Mouse (Mus musculus) midbrain, embryonic 12.5 days (tissue): ENCODE results near the gene Mid2. TPM values are rescaled to one million over a fixed set of nuclear protein-coding genes. Genes with fewer than 3 reads are reported as not detected.

Experiments used
- ATAC-seq: fragments of 200-750 bp; cut with Nextera tagmentation; 2 replicates; pipeline ENCODE4 v1.8.0; 2017; ENCODE audit warnings: low read depth, moderate TSS enrichment, moderate library complexity; ENCODE audit not compliant: low FRiP score
- H3K27ac ChIP-seq: fragments of 300-500 bp; sonication (generic); replicated peaks from 2 replicates; pipeline ENCODE4 v1.5.1; 2016; ENCODE audit warnings: mild to moderate bottlenecking
- H3K27me3 ChIP-seq: fragments of 300-500 bp; sonication (generic); 2 replicates; pipeline ENCODE4 v1.6.1; 2016; ENCODE audit warnings: mild to moderate bottlenecking
- H3K36me3 ChIP-seq: fragments of 300-500 bp; sonication (generic); 2 replicates; pipeline ENCODE4 v1.6.1; 2016
- H3K4me1 ChIP-seq: fragments of 300-500 bp; sonication (generic); 2 replicates; pipeline ENCODE4 v1.6.1; 2016
- H3K4me2 ChIP-seq: fragments of 300-500 bp; sonication (generic); replicated peaks from 2 replicates; pipeline ENCODE4 v1.6.1; 2016; ENCODE audit warnings: mild to moderate bottlenecking, moderate library complexity
- H3K4me3 ChIP-seq: fragments of 300-500 bp; sonication (generic); 2 replicates; pipeline ENCODE4 v1.5.1; 2016; ENCODE audit warnings: mild to moderate bottlenecking
- H3K9ac ChIP-seq: fragments of 300-500 bp; sonication (generic); replicated peaks from 2 replicates; pipeline ENCODE4 v1.6.1; 2016; ENCODE audit warnings: mild to moderate bottlenecking, moderate library complexity
- H3K9me3 ChIP-seq: fragments of 300-500 bp; sonication (generic); 2 replicates; pipeline ENCODE4 v1.6.1; 2016; ENCODE audit warnings: mild to moderate bottlenecking
- WGBS: fragments of 180-500 bp; shearing (Covaris S2); methylation state at CpG from one replicate; pipeline ENCODE4 v1.1.7; 2016; 5-methylcytosine and 5-hydroxymethylcytosine counted together
- polyA plus RNA-seq: library from polyadenylated mRNA; unstranded; fragments of >200 nt; fragmentation: Nextera tagmentation; extraction: Ambion mirVana; gene quantifications from 2 replicates; pipeline ENCODE4 v1.2.1, GENCODE M21; 2016

The Mid2 gene
- polyA plus RNA-seq, 1 experiment from 2014 or later = 4.3 TPM

DNA sequence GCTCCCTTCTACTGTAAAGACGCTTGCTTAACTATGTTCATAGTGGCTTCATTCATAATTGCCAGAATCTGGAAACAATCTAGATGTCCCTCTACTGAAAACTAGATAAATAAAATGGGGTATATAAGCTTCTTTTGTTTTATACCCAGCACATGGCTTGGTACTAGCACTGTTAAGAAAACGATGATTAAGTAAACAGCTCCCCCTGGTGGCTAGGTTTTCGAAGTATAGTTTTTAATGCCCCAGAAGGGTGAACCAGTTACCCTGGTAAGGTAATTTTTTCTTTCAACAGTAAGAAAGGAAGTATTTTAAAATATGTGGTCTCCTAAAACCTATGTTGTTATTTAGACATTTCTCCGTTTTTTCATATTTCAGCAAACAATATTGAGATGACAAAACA, 58.0 kb downstream of the Mid2 start:
- Histone ChIP-seq H3K4me2 (no peak overlapping the region), H3K4me1 (no peaks in the 10 kb centered on the region), H3K9ac (no peak overlapping the region), H3K27me3 (peaks cover 23% of the 10 kb centered on the region; the same call in 1 of the 2 replicates), H3K27ac (no peak overlapping the region), H3K9me3 (no peaks in the 10 kb centered on the region), H3K4me3 (no peak overlapping the region), H3K36me3 (no peaks in the 10 kb centered on the region)
- 42% methylated on average over 4 of the region's 4 CpGs for WGBS
- no peak for ATAC-seq

DNA sequence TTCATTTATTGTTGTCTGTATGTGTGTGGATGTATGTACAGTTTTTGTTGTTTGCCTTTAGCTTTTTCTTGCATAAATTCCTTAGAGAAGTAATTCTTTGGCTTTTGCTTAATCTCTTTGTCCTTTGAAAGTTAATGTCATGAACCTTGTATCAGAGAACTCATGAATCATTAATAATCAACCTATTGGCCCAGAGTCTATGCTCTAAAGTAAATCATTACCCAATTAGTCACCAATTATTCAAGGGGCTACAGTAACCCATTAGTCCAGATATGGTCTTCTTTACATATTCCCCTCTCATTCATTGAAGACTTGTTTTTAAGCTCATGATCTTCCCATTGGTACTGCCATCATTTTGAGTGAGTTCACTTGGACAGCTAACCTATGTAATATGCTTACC, 74.6 kb downstream of the Mid2 start:
- Histone ChIP-seq H3K4me2 (no peak overlapping the region), H3K9ac (no peak overlapping the region), H3K27me3 (peaks cover 40% of the 10 kb centered on the region), H3K9me3 (no peaks in the 10 kb centered on the region), H3K36me3 (no peaks in the 10 kb centered on the region), H3K4me1 (no peaks in the 10 kb centered on the region), H3K27ac (no peak overlapping the region), H3K4me3 (no peak overlapping the region)
- no peak for ATAC-seq

DNA sequence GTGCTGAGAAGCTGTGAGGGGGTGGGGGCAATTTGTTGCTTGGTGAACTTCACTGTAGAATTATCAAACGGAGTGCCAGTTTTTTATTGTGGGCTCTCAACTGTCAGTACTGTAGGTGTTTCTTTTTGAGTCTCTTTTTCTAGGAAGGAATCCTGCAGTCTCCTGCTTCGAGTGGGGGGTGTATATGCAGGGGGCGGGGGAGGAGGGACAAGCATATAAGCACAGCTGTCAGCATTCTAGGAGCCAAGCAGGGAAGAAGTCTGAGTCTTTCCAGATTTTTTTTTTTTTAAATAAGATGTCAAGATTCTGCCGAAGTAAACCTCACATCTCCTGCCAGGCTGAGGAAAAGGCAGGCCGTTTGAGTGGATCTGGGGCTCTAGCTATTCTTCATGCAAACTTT, 78.8 kb downstream of the Mid2 start:
- Histone ChIP-seq H3K9me3 (no peaks in the 10 kb centered on the region), H3K4me1 (no peaks in the 10 kb centered on the region), H3K4me2 (no peak overlapping the region), H3K36me3 (no peaks in the 10 kb centered on the region), H3K9ac (no peak overlapping the region), H3K27ac (no peak overlapping the region), H3K4me3 (no peak overlapping the region), H3K27me3 (peaks cover 31% of the 10 kb centered on the region)
- WGBS = 56% methylated on average over 5 of the region's 5 CpGs
- ATAC-seq = no peak

DNA sequence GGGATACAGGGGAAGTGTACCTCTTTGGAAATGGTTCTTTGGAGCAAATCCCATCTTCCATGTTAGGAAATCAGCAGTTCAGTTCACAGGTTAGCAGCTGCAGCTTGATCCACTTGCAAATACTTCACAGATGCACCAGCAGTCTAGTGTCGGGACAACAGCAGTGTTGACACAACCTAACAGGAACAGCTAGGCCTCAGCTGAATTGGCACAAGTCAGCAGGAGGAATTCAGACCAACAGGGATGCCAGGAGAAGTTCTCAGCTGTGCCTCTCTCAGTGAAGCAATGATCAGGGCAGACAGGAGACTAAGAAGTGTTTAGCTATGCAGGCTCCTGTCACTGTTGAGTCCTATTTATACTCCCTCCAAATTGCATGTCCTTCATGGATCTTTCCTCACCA, 105.4 kb downstream of the Mid2 start:
- no peak for ATAC-seq
- Histone ChIP-seq H3K27ac (no peak overlapping the region), H3K9me3 (no peaks in the 10 kb centered on the region), H3K36me3 (no peaks in the 10 kb centered on the region), H3K4me3 (no peak overlapping the region), H3K4me2 (no peak overlapping the region), H3K27me3 (peaks cover 27% of the 10 kb centered on the region), H3K9ac (no peak overlapping the region), H3K4me1 (no peaks in the 10 kb centered on the region)
- WGBS = 57% methylated on average over 1 of the region's 1 CpGs

DNA sequence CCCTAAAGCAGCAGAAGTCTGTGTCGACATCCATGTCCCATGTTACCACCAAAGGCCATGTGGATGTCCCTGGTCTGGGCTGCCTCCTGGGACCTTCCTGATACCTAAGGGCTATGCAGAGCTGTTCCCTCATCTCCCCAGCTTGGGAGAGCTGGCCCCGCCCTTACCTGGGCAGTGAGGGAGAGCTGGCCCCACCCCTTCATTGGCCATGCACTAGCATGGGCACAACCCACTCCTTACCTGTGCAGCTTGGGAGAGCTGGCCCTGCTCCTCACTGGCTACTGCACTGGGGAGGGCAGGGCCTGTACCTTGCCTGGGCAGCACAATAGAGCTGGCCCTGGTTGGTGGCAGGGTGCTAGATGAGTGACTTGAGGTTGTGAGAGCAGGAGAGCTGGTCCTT, 140.9 kb downstream of the Mid2 start:
- no peak overlapping the region for H3K9ac ChIP-seq
- H3K9me3 ChIP-seq = no peaks in the 10 kb centered on the region
- no peaks in the 10 kb centered on the region for H3K4me1 ChIP-seq
- no peak overlapping the region for H3K27ac ChIP-seq
- H3K27me3 ChIP-seq = peaks cover 30% of the 10 kb centered on the region
- no peak overlapping the region for H3K4me3 ChIP-seq
- WGBS = 78% methylated on average over 1 of the region's 2 CpGs
- H3K36me3 ChIP-seq = no peaks in the 10 kb centered on the region
- no peak overlapping the region for H3K4me2 ChIP-seq
- no peak for ATAC-seq

DNA sequence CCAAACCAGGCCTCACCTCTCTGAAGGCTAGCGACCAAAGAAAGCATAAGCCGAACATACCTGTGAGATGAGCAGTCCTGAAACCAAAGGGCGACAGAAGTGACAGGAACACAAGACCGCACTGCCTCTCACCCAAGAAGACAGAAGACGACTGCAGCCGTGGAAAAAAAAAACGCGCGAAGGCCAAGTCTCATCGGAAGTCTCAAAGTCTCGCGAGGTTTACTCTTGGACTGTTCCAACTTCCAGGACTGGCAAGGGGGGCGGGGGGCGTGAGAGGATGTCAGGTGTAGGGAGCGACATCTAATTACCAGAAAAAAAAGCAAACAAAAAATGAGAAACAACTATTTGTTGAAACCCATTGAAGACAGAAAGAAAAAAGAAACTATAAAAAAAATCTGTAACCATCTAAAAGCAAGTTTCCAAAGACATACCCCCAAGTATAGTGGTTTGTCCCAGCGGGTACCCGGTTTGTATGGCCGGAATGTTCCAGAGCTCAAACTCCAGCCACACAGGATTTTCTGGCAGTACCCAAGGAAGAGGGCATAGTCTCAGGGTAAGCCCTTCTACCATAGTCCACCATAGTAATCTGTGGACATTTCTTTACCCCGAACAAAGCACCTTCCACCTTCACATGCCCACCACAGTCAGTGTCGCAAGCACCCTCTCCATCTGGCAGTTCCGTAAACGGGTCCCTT, 149.1 kb downstream of the Mid2 start, which contains the start of gene Tex13b:
Gene Tex13b, minus strand, starts transcription at position 122 of the 695 bp plus-strand sequence.
- Histone ChIP-seq H3K9ac (no peak within 1 kb of the TSS), H3K9me3 (no peaks in the 10 kb centered on the region), H3K36me3 (no peaks in the 10 kb centered on the region), H3K27ac (no peak within 1 kb of the TSS), H3K27me3 (peaks cover 39% of the 10 kb centered on the region), H3K4me3 (no peak within 1 kb of the TSS), H3K4me1 (no peaks in the 10 kb centered on the region), H3K4me2 (no peak within 1 kb of the TSS)
- WGBS = 93% methylated on average over 22 of the region's 22 CpGs
- ATAC-seq = no peak

Other genes starting within 250 kb of the Mid2 start
- gene Prps1, start 208.0 kb upstream of the Mid2 start, polyA plus RNA-seq = 61.4 and 66.6 TPM in 2 replicates
- gene Tsc22d3, start 63.9 kb upstream of the Mid2 start, polyA plus RNA-seq = 130 and 133 TPM in 2 replicates
- gene Tex13b, start 148.8 kb downstream of the Mid2 start, polyA plus RNA-seq = not detected in 2 replicates
- gene Vsig1, start 243.0 kb downstream of the Mid2 start, polyA plus RNA-seq = not detected in 2 replicates